Mouse (Mus musculus) monocyte, adult 5-6 weeks (primary cell): Measurements from ENCODE around the gene Tcfl5. TPM values are rescaled to one million over a fixed set of nuclear protein-coding genes. Genes with fewer than 3 reads are reported as not detected.

Experiments
- ATAC-seq: fragments of 153-309, 156-312 bp; replicated peaks from 2 replicates; pipeline ENCODE4 v1.8.0; 2017; ENCODE audit warnings: mild to moderate bottlenecking; ENCODE audit not compliant: low TSS enrichment, insufficient number of reproducible peaks, severe bottlenecking, poor library complexity, low FRiP score
- total RNA-seq: library from RNA; stranded (forward); fragments of 200-1000, 200-491, 200-594 nt; gene quantifications from 3 replicates; pipeline ENCODE4 v1.2.3, GENCODE M21; 2017

Gene Tcfl5
- total RNA-seq, result 0.38 to 1.8 TPM in 2 of 3 replicates, not detected in the other

DNA sequence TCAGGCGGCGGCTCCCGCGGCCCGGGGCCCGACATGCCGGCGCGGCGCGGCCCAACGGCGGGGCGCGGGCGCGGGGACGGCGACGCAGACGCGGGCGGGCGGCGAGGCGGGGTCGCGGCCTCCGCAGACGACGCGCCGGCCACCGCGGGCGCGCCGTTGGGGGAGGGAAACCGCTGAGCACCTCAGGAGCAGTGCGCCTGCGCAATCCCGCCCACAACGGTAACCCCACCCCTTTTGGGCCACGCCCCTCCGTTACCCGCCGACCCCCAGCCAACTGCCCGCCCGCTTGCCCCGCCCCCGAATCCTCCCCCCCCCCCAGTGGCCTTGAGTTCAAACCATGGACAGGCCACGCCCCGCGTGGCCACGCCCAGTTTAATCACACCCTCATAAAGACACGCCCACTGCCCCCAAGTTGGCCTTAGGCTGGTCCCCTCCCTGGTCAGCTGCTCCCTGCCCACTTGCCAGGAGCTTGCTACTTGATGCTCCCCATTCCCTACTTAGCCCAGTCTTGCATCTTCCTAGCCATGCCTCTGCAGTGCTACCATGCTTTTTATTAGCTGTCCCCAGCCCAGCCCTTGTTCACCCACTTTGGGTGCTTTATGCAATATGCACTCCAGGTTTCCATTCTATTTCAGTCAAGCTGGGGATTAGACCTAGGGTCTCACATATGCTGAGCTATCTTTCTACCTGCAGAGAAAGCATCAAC is at the start of gene Tcfl5:
Gene Tcfl5, minus strand, starts transcription at position 154 of the 706 bp plus-strand sequence.
- ATAC-seq, result no peak

DNA sequence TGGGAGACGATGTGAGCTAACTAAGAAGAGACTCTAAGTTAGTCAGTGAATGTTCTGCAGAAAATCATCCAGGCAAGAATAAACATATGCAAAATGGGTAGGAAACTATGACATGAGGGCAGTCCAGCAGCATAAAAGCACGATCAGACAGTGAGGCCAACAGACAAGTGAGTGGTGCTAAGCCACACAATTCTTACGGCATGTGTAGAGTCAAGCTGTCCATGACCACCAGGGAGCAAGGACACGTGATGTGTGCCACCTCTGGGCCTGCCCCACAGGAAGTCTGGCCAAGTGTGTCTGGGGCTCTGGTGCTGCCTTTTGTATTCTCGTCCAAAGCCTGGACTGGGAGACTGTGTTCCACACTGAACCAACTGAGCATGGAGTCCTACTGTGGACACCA is 47.3 kb upstream of the Tcfl5 start:
- no peak for ATAC-seq

DNA sequence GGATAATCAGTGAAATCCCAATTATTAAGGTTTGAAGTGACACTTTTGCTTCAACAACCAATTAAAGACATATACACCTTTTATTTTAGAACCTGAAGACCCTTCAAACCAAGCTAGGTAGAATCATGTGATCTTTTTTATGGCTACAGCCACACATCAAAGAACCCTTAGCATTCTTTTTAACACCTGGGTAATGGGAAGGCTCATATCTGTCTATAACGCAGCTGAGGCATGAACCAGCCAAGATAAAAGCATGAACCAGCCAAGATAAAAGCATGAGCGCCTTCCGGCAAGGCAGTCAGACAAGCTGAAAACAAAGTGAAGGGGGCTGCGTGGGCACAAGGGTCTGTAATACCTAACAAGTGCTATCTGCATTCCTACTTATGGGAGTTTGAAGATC is 41.5 kb upstream of the Tcfl5 start:
- no peak for ATAC-seq

DNA sequence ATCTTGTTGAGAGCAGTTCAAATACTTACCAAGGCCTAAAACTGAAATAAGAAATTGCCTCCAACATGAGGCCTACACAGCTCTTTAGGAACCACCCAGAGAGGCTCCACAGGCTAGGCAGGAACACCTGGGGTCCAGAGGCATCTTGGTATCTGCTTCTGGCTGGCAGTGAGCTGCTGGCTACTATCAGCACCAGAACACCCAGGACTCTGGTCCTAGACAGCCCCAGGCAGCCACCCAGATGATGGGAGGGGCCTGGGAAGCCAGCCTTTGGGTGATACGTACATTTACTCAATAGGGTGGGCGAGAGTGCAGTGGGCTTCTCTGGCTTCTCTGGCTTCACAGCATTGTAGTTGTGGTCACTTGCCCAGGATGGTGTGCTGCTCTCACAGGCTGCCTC is 41.0 kb upstream of the Tcfl5 start:
- no peak for ATAC-seq

DNA sequence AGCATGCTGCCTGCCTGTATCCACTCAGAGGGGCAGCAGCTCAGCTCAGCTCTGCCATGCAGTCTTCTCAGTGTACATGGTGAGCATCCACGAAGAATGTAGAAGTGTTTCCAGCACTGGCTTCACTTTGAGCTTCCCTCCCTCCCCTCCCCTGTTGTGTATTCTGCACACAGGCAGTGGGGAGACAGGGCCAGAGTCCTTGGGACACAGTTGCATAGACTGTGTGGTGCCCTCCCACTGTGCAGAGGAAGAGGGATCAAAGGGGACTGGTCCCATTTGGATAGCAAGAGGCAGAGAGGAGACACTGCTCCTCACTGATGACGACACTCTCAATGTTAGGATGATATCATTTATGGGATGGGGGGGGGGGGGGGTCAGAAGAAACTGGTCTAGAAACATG is 38.7 kb upstream of the Tcfl5 start:
- no peak for ATAC-seq

DNA sequence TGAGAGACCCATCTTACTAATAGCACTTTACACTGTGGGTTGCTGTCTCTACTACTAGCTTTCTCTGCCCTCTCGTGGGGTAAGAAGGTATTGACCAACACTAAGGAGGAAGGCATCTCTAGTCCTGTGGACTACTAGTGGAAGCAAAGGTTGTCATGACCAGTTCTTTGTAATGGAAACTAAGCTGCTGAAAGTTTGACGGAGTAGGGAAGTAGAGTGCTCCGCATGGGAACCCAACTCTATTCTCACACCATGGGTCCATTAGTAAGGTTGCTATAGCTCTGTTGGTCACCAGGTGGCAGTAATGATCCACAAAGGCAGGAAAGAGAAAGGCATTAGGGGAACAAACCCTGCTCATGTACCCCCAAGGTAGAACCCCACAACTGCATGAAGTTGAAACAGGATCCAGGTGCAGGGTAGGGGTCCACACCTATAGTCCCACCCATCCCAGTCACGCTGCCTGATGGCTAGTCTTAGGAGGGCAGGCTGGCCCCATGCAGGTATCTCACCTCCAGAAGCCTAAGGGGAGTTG is 36.2 kb upstream of the Tcfl5 start:
- ATAC-seq, result peak; percentile 87

DNA sequence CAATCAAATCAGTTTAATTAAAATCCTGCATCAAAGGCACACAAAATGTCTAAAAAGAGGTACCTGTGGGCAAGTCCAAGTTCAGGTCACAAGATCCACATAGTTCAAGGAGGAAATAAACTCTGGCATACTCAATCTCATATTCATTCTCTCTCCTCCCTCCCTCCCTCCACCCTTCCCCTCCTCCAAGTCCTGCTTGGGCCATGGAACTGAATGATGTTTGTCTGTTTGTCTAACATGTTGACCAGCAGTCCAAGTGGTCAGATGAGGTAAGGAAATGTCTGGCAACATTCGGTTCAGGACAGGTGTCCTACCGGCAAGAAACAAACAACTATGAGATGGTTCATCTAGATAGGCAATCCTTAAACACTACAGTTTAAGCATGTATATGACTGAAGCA is 34.2 kb upstream of the Tcfl5 start:
- no peak for ATAC-seq

DNA sequence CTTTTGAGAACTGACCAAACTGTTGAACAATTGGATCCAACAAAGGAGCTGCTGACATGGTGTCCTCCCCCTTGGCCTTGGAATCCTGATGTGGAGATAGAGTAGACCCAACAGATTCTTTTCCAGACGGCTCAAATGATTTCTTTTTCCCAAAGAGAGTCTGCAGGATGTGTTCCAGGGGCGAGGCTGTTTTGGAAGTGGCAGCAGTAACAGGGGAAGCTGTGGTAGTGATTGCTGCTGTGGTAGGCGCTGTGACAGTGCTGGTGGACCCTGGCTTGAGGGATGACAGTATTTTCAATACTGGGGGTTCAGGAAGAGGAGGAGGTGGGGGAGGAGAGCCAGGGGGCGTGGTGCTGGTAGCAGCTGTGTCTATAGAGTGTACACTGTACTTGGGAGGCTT is 19.5 kb upstream of the Tcfl5 start:
- no peak for ATAC-seq

DNA sequence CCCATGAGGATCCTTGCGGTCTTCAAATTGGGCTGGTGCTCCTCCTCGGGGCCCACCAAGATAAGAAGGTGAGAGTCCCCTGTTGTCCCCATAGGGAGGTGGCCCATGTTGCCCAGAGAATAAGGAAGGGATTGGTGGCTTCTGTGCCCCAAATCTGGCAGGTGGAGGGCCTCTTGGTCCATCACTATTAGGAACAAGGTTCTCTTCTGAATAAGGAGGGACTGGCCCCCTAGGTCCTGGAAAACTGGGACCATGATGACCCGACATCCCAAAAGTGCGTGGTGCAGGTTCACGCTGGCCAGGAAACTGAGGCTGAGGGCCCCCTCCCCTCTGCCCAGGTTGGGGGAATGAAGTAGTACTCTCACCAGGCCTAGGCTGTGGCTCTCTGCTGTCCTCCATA is 18.0 kb upstream of the Tcfl5 start:
- ATAC-seq, result no peak

DNA sequence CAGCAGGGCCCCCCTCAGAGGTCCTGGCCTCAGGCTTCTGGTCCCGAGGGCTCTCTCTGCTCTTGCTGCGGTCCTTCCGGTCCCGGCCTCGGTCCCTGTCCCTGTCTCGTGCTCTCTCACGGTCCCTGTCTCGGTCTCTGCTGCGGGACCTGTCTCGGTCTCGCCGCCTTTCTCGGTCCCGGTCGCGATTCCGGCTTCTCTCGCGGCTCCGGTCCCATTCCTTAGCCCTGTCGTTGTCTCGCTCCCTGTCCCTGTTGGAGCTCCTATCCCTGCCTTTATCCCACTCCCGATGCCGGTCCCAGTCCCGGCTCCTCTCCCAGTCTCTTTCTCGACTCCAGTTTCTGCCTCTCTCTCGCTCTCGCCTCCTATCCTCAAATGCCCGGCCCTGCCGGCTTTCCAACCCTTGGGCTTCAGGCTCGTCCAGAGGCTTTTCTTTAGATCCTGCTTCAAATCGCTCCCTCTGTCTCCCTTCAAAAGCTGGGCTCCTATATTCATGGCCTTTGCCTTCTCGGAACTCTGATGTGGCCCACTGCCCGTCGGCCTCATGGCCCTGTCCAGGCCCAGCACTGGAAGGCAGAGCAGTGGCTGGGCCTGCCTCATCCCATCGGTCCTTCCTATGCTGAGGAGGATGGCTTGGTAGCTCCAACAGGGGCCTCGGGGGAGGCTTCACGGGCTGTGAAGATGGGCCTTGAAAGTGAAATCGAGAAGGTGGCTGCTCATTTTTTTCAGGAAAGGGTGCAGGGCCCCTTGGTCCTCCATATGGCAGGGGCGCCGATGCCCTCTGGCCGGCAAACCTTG is 17.0 kb upstream of the Tcfl5 start:
- no peak for ATAC-seq

DNA sequence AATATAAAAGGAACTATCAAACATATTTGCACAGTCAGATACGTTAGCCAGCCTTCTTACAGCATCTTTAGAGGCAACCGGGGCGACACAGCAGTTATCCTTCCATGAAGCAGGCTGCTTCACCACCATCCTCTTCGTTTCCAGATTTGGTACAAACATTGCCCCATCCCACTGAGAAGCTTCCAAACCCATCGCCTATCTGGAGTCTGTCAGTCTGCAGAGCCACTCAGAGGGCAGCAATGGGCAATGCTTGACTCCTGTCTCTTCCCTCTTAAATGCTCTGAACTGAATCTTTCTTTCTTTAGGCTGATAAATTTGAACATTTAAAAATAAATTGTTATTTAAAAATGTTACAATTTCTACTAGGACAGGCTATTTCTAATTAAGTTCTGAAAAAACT is 15.9 kb upstream of the Tcfl5 start:
- ATAC-seq, result no peak

DNA sequence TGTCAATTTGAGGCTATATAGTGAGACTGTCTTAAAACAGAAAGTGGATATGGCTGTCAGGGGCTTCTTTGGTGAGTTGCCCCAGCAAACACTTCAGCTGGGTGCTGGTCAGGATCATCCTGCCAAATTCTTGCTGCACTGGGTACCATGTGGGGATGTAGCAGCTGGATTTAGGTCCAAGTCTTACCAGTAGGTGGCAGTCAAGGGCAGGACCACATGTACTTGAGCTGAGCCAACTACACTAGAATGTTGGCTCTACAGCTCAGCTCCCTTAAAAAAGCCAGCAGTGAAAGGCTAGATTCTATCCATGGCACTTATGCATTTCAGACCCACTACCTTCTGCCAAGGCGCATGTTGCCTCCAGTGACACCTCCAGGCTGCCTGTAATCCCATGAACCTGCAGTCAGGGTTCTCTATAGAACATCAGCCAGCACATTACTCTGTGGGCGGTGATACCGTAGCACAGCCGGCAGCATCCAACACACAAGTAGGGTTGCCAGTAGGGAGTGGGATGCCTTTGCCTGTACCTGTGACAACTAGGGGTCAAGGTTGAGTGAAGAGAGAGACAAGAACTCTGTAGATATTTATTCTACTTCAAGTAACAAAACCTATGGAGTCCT is 15.0 kb upstream of the Tcfl5 start:
- peak; percentile 84 for ATAC-seq

DNA sequence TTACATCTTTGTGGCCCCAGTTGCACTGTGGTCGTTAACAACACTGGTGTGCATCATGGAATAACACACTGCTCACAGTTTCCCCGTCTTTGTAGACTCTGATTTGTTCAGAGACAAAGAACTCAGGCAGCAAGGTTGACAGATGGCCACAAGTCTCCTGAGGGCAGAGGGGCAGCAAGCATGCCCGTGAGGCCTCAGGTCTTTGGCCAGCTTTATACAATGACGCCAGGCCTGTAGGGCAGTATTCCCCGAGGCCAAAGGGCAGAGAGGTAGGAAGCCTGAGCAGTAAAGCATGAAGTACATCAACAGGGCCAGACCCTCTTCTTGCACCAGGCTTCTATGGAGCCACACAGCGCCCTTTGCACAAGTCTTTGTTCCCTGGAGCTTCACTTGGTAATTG is 12.6 kb upstream of the Tcfl5 start:
- ATAC-seq, result no peak

DNA sequence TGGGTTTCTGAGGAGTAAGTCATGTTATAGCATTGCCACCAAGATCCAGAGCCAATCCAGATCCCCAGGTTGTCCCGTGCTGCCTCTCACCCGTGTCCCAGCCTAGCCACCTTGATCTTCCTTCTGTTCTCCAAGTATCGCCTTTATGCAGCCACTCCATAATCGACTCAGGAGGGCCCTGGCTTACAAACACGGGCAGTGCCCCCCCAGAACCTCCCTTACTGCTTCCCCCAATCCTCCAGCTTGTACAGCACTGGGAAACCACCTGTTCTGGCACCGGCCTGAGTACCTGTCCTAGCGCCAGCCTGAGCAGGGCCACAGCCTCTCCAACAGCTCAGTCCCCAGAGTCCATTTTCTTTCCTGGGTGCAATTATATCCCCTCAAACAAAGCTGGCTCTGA is 12.2 kb upstream of the Tcfl5 start:
- no peak for ATAC-seq

DNA sequence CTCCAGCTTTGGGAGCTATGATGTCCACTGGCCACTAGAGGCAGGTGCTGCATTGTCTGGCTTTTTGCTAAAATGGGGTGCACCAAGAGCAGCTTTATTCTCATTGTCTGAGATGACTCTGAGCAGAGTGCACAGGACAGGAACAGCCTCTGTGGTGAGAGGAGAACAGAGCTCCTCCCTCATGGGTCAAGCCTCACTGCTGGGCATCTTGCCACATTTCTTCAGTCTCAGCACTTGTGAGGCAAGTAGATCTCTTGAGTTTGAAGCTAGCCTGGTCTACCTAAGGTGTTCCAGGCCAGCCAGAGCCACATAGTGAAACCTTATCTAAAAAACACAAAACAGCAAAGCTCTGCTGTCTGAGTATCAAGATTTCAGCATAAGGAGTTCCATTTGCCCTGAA is 4.3 kb upstream of the Tcfl5 start:
- ATAC-seq, result no peak

DNA sequence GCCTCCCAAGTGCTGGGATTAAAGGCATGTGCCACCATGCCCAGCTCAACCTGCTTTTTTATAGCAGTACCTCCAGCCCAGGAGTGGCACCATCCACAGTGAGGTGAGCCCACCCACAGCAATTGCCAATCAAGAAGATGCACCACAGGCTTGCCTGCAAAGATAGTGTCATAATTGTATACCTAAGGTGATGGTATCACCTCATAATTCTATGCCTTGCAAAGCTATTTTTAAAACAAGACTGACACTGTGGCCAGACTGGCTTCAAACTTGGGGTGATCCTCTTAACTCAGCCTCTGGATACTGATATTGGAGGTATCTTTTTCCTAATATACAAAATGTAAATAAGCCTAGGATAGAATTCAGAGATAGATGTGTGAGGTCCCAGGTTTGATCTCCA is 1.1 kb upstream of the Tcfl5 start:
- ATAC-seq, result no peak

DNA sequence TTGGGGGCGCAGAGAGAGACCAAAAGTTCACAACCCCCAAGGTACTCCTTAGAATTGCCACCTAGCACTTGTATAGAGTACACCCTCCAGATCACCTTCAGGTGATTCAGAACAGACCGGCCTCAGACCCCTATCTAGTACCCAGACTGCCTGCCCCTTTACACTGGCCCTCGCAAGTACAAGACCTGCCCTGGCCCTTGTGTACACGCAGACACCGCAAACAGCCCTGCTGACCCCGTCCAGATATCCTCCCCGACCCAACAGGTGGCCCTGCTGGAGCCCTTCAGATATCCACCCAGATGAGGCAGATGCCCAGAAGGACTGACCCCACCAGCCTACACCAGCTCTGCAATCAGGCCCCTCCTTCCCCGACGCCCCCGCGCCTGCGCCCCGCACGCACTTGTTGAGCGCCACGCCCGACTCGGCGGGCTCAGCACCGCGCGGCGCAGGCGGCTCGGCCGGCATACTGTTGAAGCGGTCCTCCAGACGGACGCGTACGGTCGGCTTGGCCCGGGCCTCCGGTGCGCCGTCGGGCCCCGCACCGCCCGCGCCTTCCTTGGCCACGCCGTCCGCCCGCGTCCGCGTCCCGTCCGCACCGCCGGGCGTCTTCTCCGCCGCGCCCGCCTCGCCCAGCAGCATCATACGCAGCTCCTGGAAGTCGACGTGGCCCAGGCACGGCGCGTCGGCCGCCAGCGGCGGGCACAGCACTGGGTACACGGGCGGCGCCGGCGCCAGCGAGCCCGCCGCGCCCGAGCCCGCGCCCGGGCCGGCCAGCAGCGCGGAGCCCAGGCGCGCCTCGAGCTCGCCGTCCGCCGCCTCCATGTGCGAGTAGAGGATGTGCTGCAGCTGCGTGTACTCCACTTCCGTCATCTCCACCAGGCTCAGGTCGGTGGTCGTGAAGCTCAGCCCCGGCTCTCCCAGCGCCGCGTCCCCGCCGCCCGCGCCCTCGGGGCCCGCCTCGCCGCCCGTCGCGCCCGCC is 643 bp downstream of the Tcfl5 start:
- ATAC-seq, result no peak

DNA sequence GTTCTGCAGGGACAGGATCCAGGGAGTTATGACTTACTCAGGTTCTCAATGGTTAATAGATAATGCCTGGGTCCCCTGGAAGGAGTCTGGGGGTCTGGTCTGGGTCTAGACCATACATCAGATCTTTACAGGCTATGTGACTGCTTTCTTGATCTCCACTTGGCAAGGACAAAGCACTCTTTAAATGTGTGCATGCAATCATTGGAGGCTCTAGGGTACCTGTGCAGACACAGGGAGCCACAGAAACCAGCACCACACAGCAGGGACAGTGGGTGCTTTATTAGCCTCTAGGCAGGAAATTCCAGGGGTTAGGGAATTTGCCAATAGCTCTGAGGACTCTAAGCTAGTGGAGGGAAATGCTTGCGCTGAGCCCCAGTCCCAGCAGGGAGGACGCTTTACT is 30.6 kb downstream of the Tcfl5 start:
- no peak for ATAC-seq

DNA sequence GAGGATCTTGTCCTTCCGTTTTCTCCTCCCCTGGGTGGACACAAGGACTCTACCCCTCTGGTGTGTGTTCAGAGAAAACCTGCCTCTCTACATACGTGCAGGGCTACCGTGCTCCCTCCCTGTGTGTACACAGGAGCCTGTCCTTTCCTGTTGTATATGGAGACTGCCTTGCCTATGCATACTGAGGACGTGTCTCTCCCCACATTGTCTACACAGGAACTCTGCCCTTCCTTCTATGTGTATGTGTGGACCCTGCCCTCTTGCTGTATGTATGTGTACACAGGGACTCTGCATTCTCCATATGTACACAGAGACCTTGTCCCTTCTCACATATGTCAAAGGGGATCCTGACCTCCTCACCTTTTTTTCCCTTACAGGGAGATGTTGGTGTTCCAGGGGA is 32.2 kb downstream of the Tcfl5 start:
- ATAC-seq, result no peak
